Mouse (Mus musculus) ES-Bruce4 (cell line): ENCODE results near the gene Sox6.

ENCODE experiments used
- CTCF ChIP-seq: IDR thresholded peaks from one replicate; pipeline ENCODE4 v1.8.1; 2011; ENCODE audit warnings: low read depth, low read length
- EP300 ChIP-seq: IDR thresholded peaks from 2 replicates; pipeline ENCODE4 v1.6.1; 2011; ENCODE audit warnings: low read depth, low read length; ENCODE audit not compliant: insufficient read depth
- POLR2A ChIP-seq: IDR thresholded peaks from one replicate; pipeline ENCODE4 v1.8.1; 2011; ENCODE audit warnings: low read length; ENCODE audit not compliant: insufficient read depth

DNA sequence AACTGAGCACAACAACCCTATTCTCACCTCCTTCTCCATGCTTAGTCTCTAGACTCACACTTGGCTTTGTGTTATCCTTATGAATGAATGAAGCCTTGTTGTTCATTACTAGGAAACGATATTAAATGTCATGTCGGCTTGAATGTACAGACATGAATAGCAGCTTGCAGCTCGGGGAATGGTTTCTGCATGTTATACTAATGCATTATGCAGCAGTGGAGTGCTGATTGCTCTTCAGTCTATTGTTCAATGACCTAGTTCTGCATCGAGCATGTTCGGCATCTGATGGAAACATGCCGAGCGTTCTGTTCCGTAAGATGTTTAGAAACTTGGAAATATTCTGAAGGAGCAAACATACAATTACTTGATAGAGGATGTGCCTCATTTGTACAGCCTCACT, 524.9 kb downstream of the Sox6 start:
- TF ChIP-seq CTCF (no peak), EP300 (no peak), POLR2A (no peak)
